Mouse (Mus musculus): Measurements from ENCODE around the gene Mon2. TPM values are rescaled to one million over a fixed set of nuclear protein-coding genes. Genes with fewer than 3 reads are reported as not detected.

Gene Mon2
- polyA plus RNA-seq, 1 experiment = 49.0 TPM

GRCm38 (mm10) chr10:122957918-122958317 lies 118.4 kb downstream of the Mon2 start:
- TF ChIP-seq CTCF (IDR thresholded peaks at IDR 0.05; ENCODE audit: extremely low read depth, insufficient read length, insufficient replicate concordance, low read depth, low read length) = no peak
- no peak for TF ChIP-seq POLR2A (IDR thresholded peaks at IDR 0.05; ENCODE audit: low read depth, low read length)
- WGBS = 71% methylated on average over 2 of the region's 2 CpGs
- Histone ChIP-seq H3K4me1 (ENCODE audit: control insufficient read depth, insufficient read depth, insufficient read length, low read length) (0 out of 2 replicates have a peak, but pooled peaks cover 5% of the 10 kb centered on the region), H3K4me3 (ENCODE audit: low read depth, low read length) (no peak overlapping the region), H3K36me3 (ENCODE audit: control insufficient read depth, insufficient read depth, low read length) (no peaks in the 10 kb centered on the region), H3K27ac (ENCODE audit: insufficient read depth, low read depth, low read length) (no peak overlapping the region), H3K27me3 (ENCODE audit: control insufficient read depth, insufficient read depth, low read length) (no peaks in the 10 kb centered on the region)

DNA sequence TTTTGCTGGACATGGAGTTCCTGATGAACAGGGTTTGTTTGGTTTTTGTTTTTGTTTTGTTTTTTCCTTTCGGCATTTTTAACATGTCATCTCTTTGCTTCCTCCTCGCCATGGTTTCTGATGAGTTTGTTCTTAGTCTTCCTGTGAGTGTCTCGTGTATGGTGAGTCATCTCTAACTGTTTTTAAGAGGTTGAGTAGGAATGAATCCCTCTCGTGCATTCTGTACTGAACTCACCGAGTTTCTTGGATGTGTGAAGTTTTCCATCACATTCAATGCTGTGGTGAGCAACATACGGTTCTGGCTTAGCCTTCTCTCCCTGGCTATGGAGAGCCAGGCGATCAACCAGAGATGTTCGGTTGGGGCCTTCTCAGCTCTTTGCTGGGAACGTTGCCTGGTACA lies 122.7 kb downstream of the Mon2 start:
- Histone ChIP-seq H3K27ac (ENCODE audit: insufficient read depth, low read depth, low read length) (no peak overlapping the region), H3K4me3 (ENCODE audit: low read depth, low read length) (no peak overlapping the region), H3K36me3 (ENCODE audit: control insufficient read depth, insufficient read depth, low read length) (no peaks in the 10 kb centered on the region), H3K4me1 (ENCODE audit: control insufficient read depth, insufficient read depth, insufficient read length, low read length) (no peaks in the 10 kb centered on the region), H3K27me3 (ENCODE audit: control insufficient read depth, insufficient read depth, low read length) (no peaks in the 10 kb centered on the region)
- TF ChIP-seq POLR2A (IDR thresholded peaks at IDR 0.05; ENCODE audit: low read depth, low read length) = no peak
- no peak for TF ChIP-seq CTCF (IDR thresholded peaks at IDR 0.05; ENCODE audit: extremely low read depth, insufficient read length, insufficient replicate concordance, low read depth, low read length)
- 61% methylated on average over 9 of the region's 9 CpGs for WGBS

DNA sequence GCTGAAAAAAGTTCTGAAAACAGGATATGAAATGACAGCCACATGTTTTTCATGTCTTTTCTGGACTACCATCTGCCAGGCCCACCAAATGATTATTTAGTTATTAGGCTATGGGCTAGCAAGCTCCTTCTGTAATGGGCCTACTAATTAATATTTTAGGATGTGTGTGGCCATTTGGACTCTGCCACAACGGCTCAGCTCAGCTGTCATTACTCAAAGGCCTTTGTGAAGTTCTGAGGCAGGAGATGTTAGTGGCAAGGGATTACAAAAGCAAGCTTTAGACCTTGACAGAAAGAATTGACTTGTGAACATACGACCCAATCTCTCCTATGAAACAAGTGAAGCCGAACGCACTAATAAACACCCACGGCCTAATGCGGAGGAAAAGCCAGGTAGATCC lies 125.3 kb downstream of the Mon2 start:
- H3K27ac ChIP-seq (ENCODE audit: insufficient read depth, low read depth, low read length) = no peak overlapping the region
- TF ChIP-seq POLR2A (IDR thresholded peaks at IDR 0.05; ENCODE audit: low read depth, low read length) = no peak
- TF ChIP-seq CTCF (IDR thresholded peaks at IDR 0.05; ENCODE audit: extremely low read depth, insufficient read length, insufficient replicate concordance, low read depth, low read length) = no peak
- WGBS = 92% methylated on average over 6 of the region's 6 CpGs

DNA sequence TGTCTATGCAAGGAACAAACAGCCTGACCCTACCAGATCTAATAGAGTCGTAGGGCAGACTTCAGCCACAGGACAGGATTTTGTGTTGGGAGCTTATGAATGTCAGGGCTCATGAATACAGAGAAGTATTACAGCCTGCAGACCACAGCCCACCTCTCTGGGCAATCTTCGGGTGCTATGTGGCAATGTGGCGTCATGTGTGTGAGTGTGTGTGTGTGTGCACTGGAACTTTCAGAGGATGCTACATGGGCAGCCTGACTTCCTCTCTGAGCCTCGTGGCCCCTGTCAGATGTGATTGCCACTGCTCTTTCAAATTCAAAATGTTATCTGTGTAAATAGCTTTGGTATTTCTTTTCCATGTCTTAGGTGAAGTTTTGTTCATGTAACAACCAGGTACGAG lies 131.4 kb downstream of the Mon2 start:
- Histone ChIP-seq H3K27me3 (ENCODE audit: control insufficient read depth, insufficient read depth, low read length) (no peaks in the 10 kb centered on the region), H3K27ac (ENCODE audit: insufficient read depth, low read depth, low read length) (no peak overlapping the region), H3K4me3 (ENCODE audit: low read depth, low read length) (no peak overlapping the region), H3K36me3 (ENCODE audit: control insufficient read depth, insufficient read depth, low read length) (peaks cover 15% of the 10 kb centered on the region), H3K4me1 (ENCODE audit: control insufficient read depth, insufficient read depth, insufficient read length, low read length) (peaks cover 3% of the 10 kb centered on the region; the same call in 1 of the 2 replicates)
- 78% methylated on average over 5 of the region's 5 CpGs for WGBS
- TF ChIP-seq CTCF (IDR thresholded peaks at IDR 0.05; ENCODE audit: extremely low read depth, insufficient read length, insufficient replicate concordance, low read depth, low read length) (no peak), POLR2A (IDR thresholded peaks at IDR 0.05; ENCODE audit: low read depth, low read length) (no peak)

More for the DNA sequence above, 125.3 kb downstream of the Mon2 start:
- Histone ChIP-seq H3K4me3 (ENCODE audit: low read depth, low read length) (no peak overlapping the region), H3K27me3 (ENCODE audit: control insufficient read depth, insufficient read depth, low read length) (no peaks in the 10 kb centered on the region), H3K36me3 (ENCODE audit: control insufficient read depth, insufficient read depth, low read length) (no peaks in the 10 kb centered on the region), H3K4me1 (ENCODE audit: control insufficient read depth, insufficient read depth, insufficient read length, low read length) (no peaks in the 10 kb centered on the region)

- Histone ChIP-seq H3K27ac (ENCODE audit: insufficient read depth, low read depth, low read length) (no peak overlapping the region), H3K27me3 (ENCODE audit: control insufficient read depth, insufficient read depth, low read length) (no peaks in the 10 kb centered on the region), H3K4me1 (ENCODE audit: control insufficient read depth, insufficient read depth, insufficient read length, low read length) (peaks cover 3% of the 10 kb centered on the region; the same call in 1 of the 2 replicates), H3K36me3 (ENCODE audit: control insufficient read depth, insufficient read depth, low read length) (peaks cover 15% of the 10 kb centered on the region), H3K4me3 (ENCODE audit: low read depth, low read length) (no peak overlapping the region)
- TF ChIP-seq POLR2A (IDR thresholded peaks at IDR 0.05; ENCODE audit: low read depth, low read length) (no peak), CTCF (IDR thresholded peaks at IDR 0.05; ENCODE audit: extremely low read depth, insufficient read length, insufficient replicate concordance, low read depth, low read length) (no peak)
- 83% methylated on average over 6 of the region's 6 CpGs for WGBS
Measured at GRCm38 (mm10) chr10:122943824-122944223, 132.5 kb downstream of the Mon2 start.

GRCm38 (mm10) chr10:122942771-122943170 lies 133.5 kb downstream of the Mon2 start:
- no peak for TF ChIP-seq CTCF (IDR thresholded peaks at IDR 0.05; ENCODE audit: extremely low read depth, insufficient read length, insufficient replicate concordance, low read depth, low read length)
- no peak for TF ChIP-seq POLR2A (IDR thresholded peaks at IDR 0.05; ENCODE audit: low read depth, low read length)
- Histone ChIP-seq H3K4me1 (ENCODE audit: control insufficient read depth, insufficient read depth, insufficient read length, low read length) (peaks cover 3% of the 10 kb centered on the region; the same call in 1 of the 2 replicates), H3K27me3 (ENCODE audit: control insufficient read depth, insufficient read depth, low read length) (no peaks in the 10 kb centered on the region), H3K27ac (ENCODE audit: insufficient read depth, low read depth, low read length) (no peak overlapping the region), H3K4me3 (ENCODE audit: low read depth, low read length) (no peak overlapping the region), H3K36me3 (ENCODE audit: control insufficient read depth, insufficient read depth, low read length) (peaks cover 15% of the 10 kb centered on the region)
- whole genome bisulfite sequencing = 80% methylated on average over 7 of the region's 7 CpGs

Other genes with a start within 250 kb of the Mon2 start
- 0.75 and 2.0 TPM in 2 replicates for gene Usp15, start 120.5 kb upstream of the Mon2 start, polyA plus RNA-seq (2012; rRNA removed)
- gene Fam19a2, start 187.5 kb upstream of the Mon2 start, polyA plus RNA-seq (2012; rRNA removed) = 0.04 TPM in 1 of 2 replicates, not detected in the other

All from small intestine, adult 2 months (tissue).